Mouse (Mus musculus) right cerebral cortex, postnatal 36 days (tissue): ENCODE measurements around the gene Dnpep.

ENCODE experiments used
- DNase-seq, 2 experiments: peaks; one replicate each; pipeline ENCODE4 v3.0.0; 2022; ENCODE audit warnings: low spot score in 2 of 2, mixed read lengths in 1 of 2

The Dnpep gene

GRCm38 (mm10) chr1:75264091-75264880 lies 53.5 kb downstream of the Dnpep start, which contains the start of gene Ptprn:
Gene Ptprn (minus strand): TSS chr1:75264502.
- peak; percentile 77 to 88 for DNase-seq

DNA sequence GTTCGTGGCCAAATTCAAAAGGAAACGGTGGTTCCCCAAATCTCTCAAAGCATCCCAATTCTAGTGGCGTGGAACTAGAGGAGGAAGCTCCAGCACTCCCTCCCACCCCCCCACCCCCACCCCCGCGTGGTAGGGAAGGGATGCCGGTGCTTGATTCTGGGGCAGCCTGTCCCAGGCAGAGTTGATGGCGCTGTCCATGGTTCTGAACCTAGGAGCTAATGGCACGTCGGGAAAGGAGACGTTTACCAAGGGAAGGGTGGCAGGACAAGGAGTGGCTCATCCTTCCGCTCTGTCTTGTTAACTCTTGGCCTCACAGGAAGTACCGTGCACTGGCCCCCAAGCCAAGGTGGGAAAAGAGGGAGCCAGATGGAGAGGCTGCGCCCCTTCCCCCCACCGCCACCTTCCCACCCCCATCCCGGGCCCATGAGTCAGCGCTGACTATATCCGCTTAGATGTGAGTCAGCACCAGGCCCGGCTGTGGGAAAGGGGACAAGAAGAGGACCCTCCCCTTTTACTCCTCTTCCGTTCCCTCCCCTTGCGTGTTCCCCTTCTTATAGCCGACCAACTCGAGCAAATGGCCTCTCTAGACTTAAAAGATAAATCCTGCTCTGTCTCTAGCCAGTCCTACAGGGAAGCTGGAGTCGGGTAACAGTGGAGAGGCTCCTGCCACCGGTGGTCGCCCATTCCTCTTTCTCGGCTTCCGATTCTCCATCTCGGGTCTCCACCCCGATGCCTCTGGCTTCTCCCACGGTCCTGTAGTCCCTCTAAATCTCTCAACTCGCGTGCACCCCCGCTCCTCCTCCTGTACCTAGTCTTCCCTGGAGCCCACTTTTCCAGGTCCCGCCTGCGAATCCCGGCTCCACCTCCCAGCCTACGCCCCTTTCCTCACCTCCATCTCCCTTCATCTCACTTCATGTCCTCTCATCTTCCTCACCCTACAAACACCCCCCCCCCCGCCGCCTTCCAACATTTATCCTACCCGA lies 54.5 kb downstream of the Dnpep start:
- DNase-seq: peak in 1 of 2 experiments; percentile 64

- no peak for DNase-seq
These were observed 56.5 kb downstream of the Dnpep start for GRCm38 (mm10) chr1:75261278-75261677.
